Mouse (Mus musculus) brain, embryonic 14.5 days (tissue): ENCODE data around the gene Daglb. TPM values are rescaled to one million over a fixed set of nuclear protein-coding genes. Genes with fewer than 3 reads are reported as not detected.

Source experiments
- DNase-seq: peaks from one replicate; pipeline ENCODE4 v3.0.0-alpha.2; 2011; ENCODE audit warnings: low read depth
- CTCF ChIP-seq: fragments of 200-500 bp; IDR thresholded peaks from 2 replicates; pipeline ENCODE4 v1.5.1; 2012; ENCODE audit warnings: inconsistent platforms, mild to moderate bottlenecking, moderate library complexity, borderline replicate concordance; ENCODE audit not compliant: insufficient read depth, insufficient read length; ENCODE audit errors: extremely low read depth
- POLR2A ChIP-seq: fragments of 200-500 bp; IDR thresholded peaks from 2 replicates; pipeline ENCODE4 v1.6.1; 2012; ENCODE audit warnings: mild to moderate bottlenecking, inconsistent platforms, borderline replicate concordance; ENCODE audit not compliant: poor library complexity, insufficient read depth, insufficient read length, severe bottlenecking; ENCODE audit errors: extremely low read depth
- polyA plus RNA-seq: library from polyadenylated mRNA; depleted of rRNA; stranded (reverse); fragments of >200 nt; gene quantifications from 2 replicates; pipeline ENCODE4 v1.2.3, GENCODE M21; 2012; rRNA removed

Daglb gene
- 15.6 and 16.4 TPM in 2 replicates for polyA plus RNA-seq

DNA sequence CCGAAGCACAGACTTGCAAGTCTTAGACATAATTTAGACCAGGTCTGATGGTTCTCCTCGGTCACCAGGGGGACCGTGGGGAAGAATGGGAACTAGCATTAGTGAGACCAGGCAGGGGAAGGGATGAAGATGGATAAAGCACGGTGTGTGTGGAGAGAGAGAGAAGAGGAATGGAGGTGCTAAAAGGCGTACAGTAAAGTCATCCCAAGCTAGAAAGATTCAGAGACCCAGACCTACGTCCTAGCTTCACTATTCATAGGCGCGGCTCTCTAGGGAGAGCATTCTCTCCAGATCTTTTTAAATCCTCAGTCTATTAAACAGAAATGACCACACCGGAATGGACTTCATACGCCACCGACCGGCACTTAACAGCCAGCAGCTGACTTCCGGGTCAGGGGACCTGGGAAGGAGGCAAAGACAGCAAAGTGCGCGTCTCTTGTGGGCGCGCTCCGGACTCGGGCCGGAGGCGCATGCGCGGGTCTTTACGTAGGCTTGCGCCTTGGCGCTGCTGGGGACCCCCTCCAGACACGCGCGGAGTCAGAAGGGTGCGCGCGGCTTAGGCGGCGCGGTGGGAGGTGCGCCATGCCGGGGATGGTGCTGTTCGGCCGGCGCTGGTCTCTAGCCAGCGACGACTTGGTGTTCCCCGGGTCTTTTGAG, at the start of gene Daglb:
TSS of gene Daglb (plus strand) at position 485 of the 657 bp plus-strand sequence.
- TF ChIP-seq CTCF (no peak), POLR2A (peak; percentile 80)
- peak; percentile 97 for DNase-seq

DNA sequence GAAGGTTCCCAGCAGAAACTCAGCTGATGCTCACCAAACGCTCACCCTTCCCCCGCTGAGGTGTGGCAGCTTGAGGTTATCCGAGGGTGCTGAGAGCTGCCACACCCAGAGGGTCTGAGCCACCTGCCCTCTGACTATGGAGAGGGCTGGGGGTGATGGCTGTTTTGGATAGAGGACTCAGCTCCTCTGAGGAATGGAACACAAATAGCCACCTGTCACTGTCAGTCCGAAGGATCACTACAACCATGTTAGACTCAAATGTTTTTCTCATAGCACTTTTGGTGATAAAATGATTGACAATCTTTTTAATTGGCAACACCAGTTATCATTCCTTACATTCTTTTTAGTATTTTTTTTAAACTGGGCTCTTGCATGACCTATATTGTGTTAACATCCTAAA, 42.9 kb upstream of the Daglb start:
- TF ChIP-seq CTCF = no peak

DNA sequence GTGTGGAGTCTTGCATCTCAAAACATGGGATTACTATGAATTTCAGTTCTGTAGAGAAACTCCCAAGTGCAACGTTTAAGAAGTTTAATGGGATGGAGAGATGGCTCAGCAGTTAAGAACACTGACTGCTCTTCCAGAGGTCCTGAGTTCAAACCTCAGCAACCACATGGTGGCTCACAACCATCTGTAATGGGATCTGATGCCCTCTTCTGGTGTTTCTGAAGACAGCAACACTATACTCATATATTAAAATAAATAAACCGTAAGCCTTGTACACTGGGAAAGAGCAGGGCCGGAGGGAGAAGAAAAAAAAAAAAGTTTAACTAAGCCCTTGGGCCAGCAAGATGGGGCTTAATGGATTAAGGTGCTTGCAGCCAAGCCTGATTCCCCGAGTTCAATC, 41.4 kb upstream of the Daglb start:
- no peak for TF ChIP-seq CTCF
- no peak for TF ChIP-seq POLR2A
- DNase-seq = no peak

More for the DNA sequence above, 42.9 kb upstream of the Daglb start:
- no peak for DNase-seq

DNA sequence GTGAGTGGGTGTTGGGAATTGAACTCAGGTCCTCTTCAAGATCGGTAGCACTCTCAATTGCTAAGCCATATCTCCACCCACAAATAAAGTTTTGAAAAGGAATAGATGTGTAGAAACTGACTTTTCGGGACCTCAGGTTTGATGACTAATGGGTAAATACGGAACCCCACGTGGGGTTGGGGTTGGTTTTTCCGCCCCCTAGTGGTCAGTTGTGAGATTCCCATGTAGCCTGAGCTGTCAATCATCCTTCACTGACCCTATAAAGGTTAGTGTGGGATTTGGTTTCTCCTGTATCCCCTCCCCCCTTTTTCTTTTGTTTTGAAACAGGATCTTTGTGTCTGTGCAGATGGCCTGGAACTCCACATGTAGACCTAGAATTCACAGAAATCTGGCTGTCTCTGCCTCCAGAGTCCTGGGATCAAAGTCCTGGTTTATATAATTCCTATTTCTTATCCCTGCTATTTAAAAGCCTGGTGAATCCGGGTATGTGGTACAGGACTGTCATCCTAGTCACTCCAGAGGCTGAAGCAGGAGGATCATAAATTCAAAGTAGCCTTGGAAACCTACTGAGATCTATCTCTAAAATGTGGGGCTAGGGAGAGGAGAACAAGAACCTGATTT, 40.4 kb upstream of the Daglb start:
- peak; percentile 79 for TF ChIP-seq CTCF
- no peak for TF ChIP-seq POLR2A

DNA sequence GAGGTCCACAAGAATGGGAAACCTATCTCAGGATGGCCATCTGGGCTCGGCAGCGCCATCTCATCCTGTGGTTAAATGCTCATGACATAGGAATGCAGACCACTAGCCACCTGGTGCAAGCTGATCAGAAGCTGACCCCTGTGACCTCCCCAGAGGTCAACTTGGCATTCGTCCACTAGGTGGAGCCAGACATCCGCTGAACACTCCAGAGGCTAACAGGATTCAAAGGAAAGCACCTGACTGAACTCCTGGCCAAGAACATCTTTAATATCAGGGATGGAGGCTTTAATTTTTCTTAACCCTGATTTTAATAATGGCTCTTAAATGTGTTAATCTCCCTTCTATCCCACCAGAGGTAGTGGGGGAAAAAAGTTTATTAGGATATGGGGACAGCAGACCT, 30.0 kb upstream of the Daglb start:
- DNase-seq = peak; percentile 57
- TF ChIP-seq POLR2A (no peak), CTCF (peak; percentile 85)

More for the DNA sequence above, 40.4 kb upstream of the Daglb start:
- DNase-seq = peak; percentile 49

DNA sequence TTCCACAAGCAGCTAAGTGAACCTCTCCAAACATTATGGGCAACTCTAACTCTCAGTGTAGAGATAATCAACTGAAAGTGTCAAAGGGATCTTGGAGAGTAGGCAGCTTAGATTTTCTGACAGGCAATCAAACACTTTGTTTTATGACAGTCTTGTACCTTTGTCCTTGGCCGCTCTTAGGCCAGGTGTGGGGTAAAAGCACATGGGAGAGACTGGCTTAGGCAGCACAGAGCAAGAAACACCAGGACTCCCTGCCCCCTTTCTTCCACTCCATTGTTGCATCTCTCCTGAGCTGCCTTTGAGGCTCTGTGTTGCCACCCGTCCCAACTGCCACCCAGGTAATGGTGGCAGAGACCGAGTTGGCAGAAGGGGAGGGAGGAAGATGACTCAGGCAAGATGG, 23.1 kb upstream of the Daglb start:
- DNase-seq = no peak
- TF ChIP-seq CTCF (no peak), POLR2A (no peak)

DNA sequence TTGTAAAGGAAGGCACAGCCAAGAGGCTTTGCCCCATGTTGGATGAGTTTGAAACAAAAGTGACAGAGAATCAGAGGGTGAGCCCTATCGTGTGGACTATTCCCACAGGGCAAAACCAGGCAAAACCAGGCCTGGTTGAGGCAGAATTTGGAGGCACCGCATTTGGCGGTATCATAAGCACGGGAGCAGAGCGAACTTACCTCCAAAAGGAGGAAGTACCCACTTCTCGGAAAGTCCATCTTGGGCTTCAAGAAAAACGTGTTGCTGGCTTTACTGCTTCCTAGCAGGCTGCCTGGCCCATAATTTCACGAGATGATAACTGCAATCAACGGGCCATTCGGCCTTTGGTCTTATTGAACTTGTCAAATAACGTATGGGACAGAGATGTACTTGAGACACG, 22.6 kb upstream of the Daglb start:
- DNase-seq = no peak
- TF ChIP-seq CTCF (no peak), POLR2A (no peak)

DNA sequence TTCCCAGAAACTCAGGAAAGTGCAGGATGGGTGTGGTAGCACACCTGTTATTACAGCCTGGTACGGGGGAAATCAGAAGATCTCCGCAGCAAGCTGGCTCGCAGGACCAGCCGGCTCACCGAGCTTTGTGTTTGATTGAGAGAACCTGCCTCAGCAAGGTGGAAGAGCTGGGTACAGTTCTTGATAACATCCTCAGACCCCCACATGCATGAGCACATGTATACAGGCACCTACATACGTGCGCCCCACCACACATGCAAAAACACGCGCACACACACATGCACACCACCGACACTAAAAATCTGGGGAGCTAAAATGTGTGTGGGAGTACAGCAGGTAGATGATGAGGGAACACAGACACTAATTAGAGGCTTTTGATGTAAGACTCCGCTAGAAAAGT, 713 bp upstream of the Daglb start:
- no peak for TF ChIP-seq CTCF
- TF ChIP-seq POLR2A = no peak
- DNase-seq = no peak

DNA sequence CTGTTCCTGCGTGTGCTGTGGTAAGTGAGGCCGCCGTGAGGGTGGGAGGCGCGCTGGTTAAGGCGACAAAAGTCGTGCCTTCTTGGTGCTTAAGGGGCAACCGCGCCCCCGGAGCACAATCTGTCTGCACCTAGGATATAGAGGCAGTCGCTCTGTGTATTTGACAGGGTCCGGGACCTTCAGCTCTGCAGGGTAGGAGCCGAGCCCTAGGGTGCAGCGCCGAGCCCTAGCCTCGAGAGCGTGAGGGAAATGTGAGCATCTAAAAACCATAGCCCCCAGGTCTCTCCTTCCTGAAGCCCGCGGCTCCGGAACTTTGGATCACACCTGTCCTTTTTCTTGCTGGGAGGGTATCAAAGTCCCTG, 354 bp downstream of the Daglb start:
- DNase-seq = no peak
- TF ChIP-seq CTCF (no peak), POLR2A (no peak)

DNA sequence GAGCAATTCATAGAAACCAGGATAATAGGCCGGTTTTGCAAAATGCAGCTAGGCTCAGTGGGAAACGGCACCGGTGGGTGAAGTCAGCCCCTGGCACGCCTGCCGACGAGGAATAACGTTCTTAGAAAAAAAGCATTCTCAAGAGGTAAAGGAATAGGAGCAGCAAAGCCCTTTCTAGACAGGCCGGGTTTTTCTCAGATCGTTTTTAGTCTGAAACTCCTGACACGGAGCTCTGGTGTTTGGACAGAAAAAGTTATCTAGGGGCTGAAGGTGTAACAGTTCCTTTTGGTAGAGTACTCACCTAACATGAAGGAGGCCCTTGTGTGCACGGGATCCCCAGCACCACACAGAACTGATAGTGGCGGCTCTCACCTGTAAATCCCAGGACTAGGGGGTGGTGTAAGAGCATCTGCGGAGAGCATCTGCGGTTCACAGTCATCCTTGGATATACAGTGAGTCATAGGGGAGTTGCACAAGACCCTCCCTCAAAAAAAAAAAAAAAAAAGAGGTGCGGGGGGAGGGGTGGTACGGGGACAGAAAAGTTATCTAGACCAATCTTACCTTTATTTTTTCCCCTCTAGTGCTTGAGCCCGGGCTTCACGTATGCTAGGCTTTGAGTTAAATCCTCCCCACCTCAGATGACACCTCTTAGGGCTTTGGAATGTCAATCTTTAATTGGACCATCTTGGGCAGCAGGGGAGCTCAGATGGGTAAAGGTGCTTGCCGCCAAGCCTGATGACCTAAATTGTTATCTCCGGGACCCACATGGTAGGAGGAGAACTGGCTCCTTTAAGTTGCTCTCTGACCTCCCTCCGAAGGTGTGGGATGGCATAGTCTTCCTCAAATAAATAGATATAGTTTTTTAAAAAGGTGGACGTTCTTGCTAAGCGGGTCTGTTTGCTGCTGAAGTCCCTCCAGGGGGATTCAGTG, 1.0 kb downstream of the Daglb start:
- peak; percentile 4 for DNase-seq
- no peak for TF ChIP-seq POLR2A
- no peak for TF ChIP-seq CTCF

DNA sequence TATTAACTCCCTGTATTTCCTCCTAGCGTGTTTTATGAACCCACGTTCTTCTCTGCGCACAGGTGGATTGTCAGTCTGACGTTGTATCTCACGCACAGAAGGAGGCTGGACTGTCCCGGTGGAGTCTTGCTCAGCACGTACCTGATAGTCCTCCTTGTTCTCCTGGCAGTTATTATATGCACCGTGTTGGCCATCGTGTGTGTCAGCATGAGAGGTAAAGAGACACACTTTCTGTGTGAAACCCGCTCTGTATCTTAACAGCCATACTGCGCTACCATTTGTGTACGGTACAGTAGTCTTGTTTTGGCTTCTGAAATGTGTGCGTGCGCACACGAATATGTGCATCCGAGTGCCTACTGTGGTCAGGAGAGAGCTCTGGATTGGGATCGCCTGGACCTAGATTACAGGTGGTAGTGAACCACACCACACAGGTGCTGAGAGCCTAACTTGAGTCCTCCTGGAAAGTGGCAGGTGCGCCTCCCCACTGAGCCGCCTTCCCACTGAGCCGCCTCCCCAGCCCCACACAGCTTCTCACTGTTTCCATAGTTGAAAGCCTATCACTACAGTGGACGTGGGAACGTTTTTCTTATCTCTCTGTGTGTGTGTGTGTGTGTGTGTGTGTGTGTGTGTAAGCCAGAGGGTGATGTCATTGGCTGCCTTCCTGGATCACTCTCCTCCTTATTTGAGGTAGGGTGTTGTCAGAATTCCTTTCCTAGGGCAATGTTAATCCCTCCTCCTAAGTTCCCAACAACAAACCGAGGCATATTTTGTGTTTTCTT, 2.7 kb downstream of the Daglb start:
- no peak for TF ChIP-seq POLR2A

More for the DNA sequence above, 2.7 kb downstream of the Daglb start:
- DNase-seq = no peak
